Mouse (Mus musculus): ENCODE data around the gene Lsamp.

GRCm38 (mm10) chr16:40656347-40656746 lies 672.2 kb downstream of the Lsamp start:
- TF ChIP-seq USF1 (IDR thresholded peaks at IDR 0.05; ENCODE audit: low read depth) = no peak
- TF ChIP-seq MAX (IDR thresholded peaks at IDR 0.05; ENCODE audit: low read depth) = no peak
- no peak for TF ChIP-seq TCF12 (IDR thresholded peaks at IDR 0.05; ENCODE audit: insufficient read depth, poor library complexity, severe bottlenecking)
- no peak for TF ChIP-seq POLR2A (IDR thresholded peaks at IDR 0.05; ENCODE audit: insufficient read length, low read depth)
- no peak for TF ChIP-seq REST (IDR thresholded peaks at IDR 0.05; ENCODE audit: insufficient read depth, insufficient read length)
- no peak for TF ChIP-seq E2F4 (IDR thresholded peaks at IDR 0.05; ENCODE audit: insufficient read depth)
- no peak for TF ChIP-seq MYOD1 (IDR thresholded peaks at IDR 0.05; ENCODE audit: control insufficient read depth in 1 of 3, insufficient read length in 2 of 3, low read depth in 2 of 3)
- no peak for TF ChIP-seq POLR2AphosphoS2 (IDR thresholded peaks at IDR 0.05; ENCODE audit: insufficient read length, low read depth)
- no peak for TF ChIP-seq CEBPB (IDR thresholded peaks at IDR 0.05; ENCODE audit: insufficient read depth, poor library complexity, severe bottlenecking)
- no peak for TF ChIP-seq TCF3 (IDR thresholded peaks at IDR 0.05; ENCODE audit: insufficient read length, low read depth)
